Mouse (Mus musculus) bone marrow macrophage, adult 2 months (primary cell): ENCODE data around the gene Tmem8b.

Experiments
- CTCF ChIP-seq: IDR thresholded peaks from 2 replicates; pipeline ENCODE4 v1.5.1; 2012; ENCODE audit warnings: low read depth, mild to moderate bottlenecking, low read length, moderate library complexity
- POLR2A ChIP-seq: IDR thresholded peaks from 2 replicates; pipeline ENCODE4 v1.6.1; 2012; ENCODE audit warnings: mild to moderate bottlenecking, low read depth, low read length, borderline replicate concordance

GRCm38 (mm10) chr4:43732171-43732570 lies 63.4 kb downstream of the Tmem8b start:
- TF ChIP-seq CTCF (no peak), POLR2A (no peak)
